Mouse (Mus musculus): ENCODE results near the gene Il11ra1. TPM values are rescaled to one million over a fixed set of nuclear protein-coding genes. Genes with fewer than 3 reads are reported as not detected.
"Not testable (repeated sequence)": the region's sequence is repeated elsewhere in the genome, so short reads cannot be mapped to it uniquely, and the experiment has no call there.

The Il11ra1 gene
- total RNA-seq, 2 experiments from 2014 or later, result 105 TPM

- not testable (repeated sequence) for DNase-seq
These were observed 82.1 kb downstream of the Il11ra1 start for GRCm38 (mm10) chr4:41781748-41782485.

- not testable (repeated sequence) for DNase-seq
These were observed 82.9 kb downstream of the Il11ra1 start for GRCm38 (mm10) chr4:41782711-41783110.

- DNase-seq, result not testable (repeated sequence)
These were observed 83.4 kb downstream of the Il11ra1 start for GRCm38 (mm10) chr4:41783197-41783596.

Other genes starting within 250 kb of the Il11ra1 start
- under 1 TPM; 0.45 to 0.46 TPM for gene Kif24, start 235.1 kb upstream of the Il11ra1 start, total RNA-seq (2021)
- 10 to 100 TPM; 30.6 to 35.9 TPM for gene Nudt2, start 234.8 kb upstream of the Il11ra1 start, total RNA-seq (2021)
- 10 to 100 TPM; 12.0 to 13.2 TPM for gene AI464131, start 196.9 kb upstream of the Il11ra1 start, total RNA-seq (2021)
- under 1 TPM in 1 of 2 experiments, not detected in 1; 0.87 TPM for gene 1110017D15Rik, start 182.7 kb upstream of the Il11ra1 start, total RNA-seq (2021)
- gene Fam219a, start 130.5 kb upstream of the Il11ra1 start, total RNA-seq (2021), result 10 to 100 TPM; 11.3 to 12.8 TPM
- 1 to 10 TPM; 2.7 to 3.8 TPM for gene Dnaic1, start 130.2 kb upstream of the Il11ra1 start, total RNA-seq (2021)
- gene Enho, start 59.7 kb upstream of the Il11ra1 start, total RNA-seq (2021), result 10 to 100 TPM in 1 of 2 experiments, 1 to 10 TPM in 1; 9.7 to 11.0 TPM
- gene Cntfr, start 2.9 kb upstream of the Il11ra1 start, total RNA-seq (2021), result 1 to 10 TPM; 3.3 to 4.4 TPM
- 10 to 100 TPM; 35.0 to 37.3 TPM for gene Rpp25l, start 13.5 kb downstream of the Il11ra1 start, total RNA-seq (2021)
- 10 to 100 TPM; 70.4 to 79.1 TPM for gene Dctn3, start 23.2 kb downstream of the Il11ra1 start, total RNA-seq (2021)
- gene Arid3c, start 31.2 kb downstream of the Il11ra1 start, total RNA-seq (2021), result not detected
- gene Galt, start 55.2 kb downstream of the Il11ra1 start, total RNA-seq (2021), result 10 to 100 TPM; 50.8 to 55.4 TPM
- 10 to 100 TPM; 17.8 to 20.9 TPM for gene Sigmar1, start 56.2 kb downstream of the Il11ra1 start, total RNA-seq (2021)
- gene Ccl27a, start 74.3 kb downstream of the Il11ra1 start, total RNA-seq (2021), result 10 to 100 TPM; 16.6 to 17.9 TPM
- gene Gm21541, start 203.6 kb downstream of the Il11ra1 start, total RNA-seq (2021), result not detected
- gene Gm20878, start 241.6 kb downstream of the Il11ra1 start, total RNA-seq (2021), result under 1 TPM; 0.57 to 0.59 TPM